Mouse (Mus musculus) ES-E14 (cell line): ENCODE measurements around the gene Stox1. TPM values are rescaled to one million over a fixed set of nuclear protein-coding genes. Genes with fewer than 3 reads are reported as not detected.

Source experiments
- DNase-seq: peaks from one replicate; pipeline ENCODE4 v3.0.0-alpha.2; 2013; ENCODE audit warnings: low read depth, low spot score
- H3K27ac ChIP-seq: 2 replicates; pipeline ENCODE4 v1.5.1; 2012; ENCODE audit warnings: low read depth, mild to moderate bottlenecking, low read length, moderate library complexity, mixed read lengths; ENCODE audit not compliant: poor library complexity, insufficient read depth, severe bottlenecking
- H3K36me3 ChIP-seq: 2 replicates; pipeline ENCODE4 v1.6.1; 2012; ENCODE audit warnings: mild to moderate bottlenecking, low read length, moderate library complexity, mixed read lengths; ENCODE audit not compliant: control insufficient read depth, poor library complexity, insufficient read depth, severe bottlenecking
- H3K4me1 ChIP-seq, 2 experiments: fragments of 150-350 bp in 1 of 2; sonication (generic) in 1 of 2; 2 replicates each; pipeline ENCODE4 v1.6.1; 2012; ENCODE audit warnings: low read length in 2 of 2, mild to moderate bottlenecking in 1 of 2, mixed read lengths in 1 of 2; ENCODE audit not compliant: control insufficient read depth in 2 of 2, insufficient read depth in 2 of 2, poor library complexity in 1 of 2
- H3K4me3 ChIP-seq, 2 experiments: fragments of 150-350 bp in 1 of 2; sonication (generic) in 1 of 2; 2 replicates each; pipeline ENCODE4 v1.5.1; 2012; ENCODE audit warnings: low read length in 2 of 2, low read depth in 1 of 2, mild to moderate bottlenecking in 1 of 2, mixed read lengths in 1 of 2; ENCODE audit not compliant: insufficient read depth in 1 of 2, poor library complexity in 1 of 2, severe bottlenecking in 1 of 2
- H3K9ac ChIP-seq: 2 replicates; pipeline ENCODE4 v1.6.1; 2012; ENCODE audit warnings: low read depth, mild to moderate bottlenecking, low read length, mixed read lengths; ENCODE audit not compliant: poor library complexity, insufficient read depth, severe bottlenecking
- H3K9me3 ChIP-seq: fragments of 150-350 bp; sonication (generic); 2 replicates; pipeline ENCODE4 v1.6.1; 2012; ENCODE audit warnings: low read depth, mild to moderate bottlenecking, low read length; ENCODE audit not compliant: control insufficient read depth, insufficient read depth
- CHD2 ChIP-seq: IDR thresholded peaks from 2 replicates; pipeline ENCODE4 v1.6.1; 2014; ENCODE audit warnings: mild to moderate bottlenecking, low read depth, low read length, inconsistent platforms
- HCFC1 ChIP-seq: IDR thresholded peaks from 2 replicates; pipeline ENCODE4 v1.6.1; 2012; ENCODE audit warnings: low read length, inconsistent platforms, borderline replicate concordance; ENCODE audit not compliant: insufficient read depth
- MAFK ChIP-seq: IDR thresholded peaks from 2 replicates; pipeline ENCODE4 v1.6.1; 2014; ENCODE audit warnings: mild to moderate bottlenecking, low read depth, low read length, inconsistent platforms; ENCODE audit not compliant: insufficient read depth
- ZC3H11A ChIP-seq: IDR thresholded peaks from 2 replicates; pipeline ENCODE4 v1.6.1; 2012; ENCODE audit warnings: low read depth, mild to moderate bottlenecking, inconsistent platforms, low read length, borderline replicate concordance
- ZNF384 ChIP-seq: IDR thresholded peaks from 2 replicates; pipeline ENCODE4 v1.6.1; 2012; ENCODE audit warnings: low read depth, low read length, inconsistent platforms
- in situ Hi-C, 2 experiments: fragments of 600-800 bp; cut with MboI; formaldehyde crosslinking; loops; one replicate each; pipeline ENCODE4 v1.15.1; 2025; ENCODE audit warnings: low sequenced_read_pairs in 2 of 2, inconsistent platforms in 1 of 2; ENCODE audit not compliant: unreplicated experiment in 2 of 2
- total RNA-seq: library from RNA; depleted of rRNA; stranded (reverse); fragments of 300-350 nt; gene quantifications from 2 replicates; pipeline ENCODE4 v1.2.3, GENCODE M21; 2012

Stox1 gene
- total RNA-seq, 1 experiment, result 0.76 TPM

DNA sequence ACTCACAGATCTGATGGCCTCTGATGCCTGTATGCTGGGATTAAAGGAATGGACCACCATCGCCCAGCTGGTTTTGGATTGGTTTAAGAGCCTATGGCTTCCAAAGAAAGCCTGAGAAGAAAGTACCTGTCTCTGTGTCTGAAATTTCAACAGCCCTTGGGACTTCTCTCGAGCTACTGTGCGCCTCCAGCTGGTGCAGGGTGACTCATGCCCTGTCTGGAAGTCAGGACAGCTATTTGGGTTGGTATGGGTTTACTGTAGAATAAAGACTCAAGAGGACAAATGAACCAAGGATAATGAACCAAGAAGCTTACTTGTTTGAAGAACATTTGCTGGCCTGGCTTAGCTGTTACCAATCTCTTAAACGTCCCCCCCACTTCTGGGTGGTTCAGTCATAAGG is 22.3 kb downstream of the Stox1 start:
- Histone ChIP-seq H3K27ac (no peak overlapping the region), H3K4me3 (no peak overlapping the region), H3K9me3 (no peaks in the 10 kb centered on the region), H3K36me3 (no peaks in the 10 kb centered on the region), H3K9ac (no peak overlapping the region), H3K4me1 (no peaks in the 10 kb centered on the region)
- no peak for DNase-seq
- no peak for TF ChIP-seq ZC3H11A
- no peak for TF ChIP-seq CHD2
- no peak for TF ChIP-seq MAFK
- TF ChIP-seq HCFC1, result no peak
- TF ChIP-seq ZNF384, result no peak
- in situ Hi-C loops, result no loop called here

DNA sequence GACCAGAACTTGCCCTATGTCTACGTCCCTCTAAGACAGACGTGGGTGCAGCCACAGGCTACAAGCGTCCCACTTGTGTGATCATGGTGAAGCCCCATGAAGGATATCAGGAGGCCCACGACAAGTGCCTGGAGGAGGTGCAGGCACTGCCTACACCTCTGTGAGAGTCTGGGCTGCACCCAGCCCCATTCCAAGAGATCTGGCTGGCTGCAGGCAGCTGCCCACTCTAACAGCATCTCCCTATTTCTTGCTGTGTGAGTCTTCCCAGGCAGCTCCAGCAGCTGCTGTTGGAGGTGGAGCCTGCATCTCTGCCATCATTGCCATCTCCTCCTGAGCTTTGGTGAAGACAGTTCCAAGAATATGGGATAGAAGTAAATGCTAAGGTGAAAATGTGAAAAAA is 23.5 kb downstream of the Stox1 start:
- no peak for DNase-seq
- in situ Hi-C loops, result no loop called here
- no peak for TF ChIP-seq HCFC1
- no peak for TF ChIP-seq CHD2
- no peak for TF ChIP-seq ZNF384
- no peak for TF ChIP-seq ZC3H11A
- TF ChIP-seq MAFK, result no peak
- Histone ChIP-seq H3K9ac (no peak overlapping the region), H3K9me3 (no peaks in the 10 kb centered on the region), H3K36me3 (no peaks in the 10 kb centered on the region), H3K4me3 (no peak overlapping the region), H3K4me1 (no peaks in the 10 kb centered on the region), H3K27ac (no peak overlapping the region)

DNA sequence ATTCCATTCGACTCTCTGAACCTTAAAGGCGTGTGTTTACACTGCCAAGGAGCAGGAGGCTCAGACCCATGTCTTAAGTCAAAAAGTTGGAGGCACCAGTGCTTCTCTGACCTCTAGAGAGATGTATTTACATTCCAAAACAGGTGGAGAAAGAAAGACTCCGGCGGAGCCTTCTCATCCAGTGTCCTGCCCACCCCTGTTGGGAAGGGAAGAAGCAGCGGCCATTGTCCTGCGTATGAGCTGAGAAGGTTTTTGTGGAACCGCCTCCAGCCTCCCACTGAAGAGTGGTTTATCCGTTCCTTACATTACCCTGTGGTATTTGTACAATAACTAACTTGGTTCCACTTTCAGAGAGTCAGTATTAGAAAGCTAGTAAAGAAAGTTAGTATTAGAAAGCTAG is 33.2 kb downstream of the Stox1 start:
- no peak for DNase-seq
- H3K4me3 ChIP-seq, result no peak overlapping the region
- no peaks in the 10 kb centered on the region for H3K36me3 ChIP-seq
- H3K27ac ChIP-seq, result peak overlapping the region; percentile 6; the same call in 1 of the 2 replicates
- TF ChIP-seq ZNF384, result no peak
- TF ChIP-seq CHD2, result no peak
- no peak for TF ChIP-seq ZC3H11A
- no peak for TF ChIP-seq HCFC1
- TF ChIP-seq MAFK, result no peak
- no peak overlapping the region for H3K9ac ChIP-seq
- in situ Hi-C loops, result no loop called here
- peaks cover 0 to 4% of the 10 kb centered on the region in 2 experiments; a peak in 3 of 4 replicates for H3K4me1 ChIP-seq
- no peaks in the 10 kb centered on the region for H3K9me3 ChIP-seq

DNA sequence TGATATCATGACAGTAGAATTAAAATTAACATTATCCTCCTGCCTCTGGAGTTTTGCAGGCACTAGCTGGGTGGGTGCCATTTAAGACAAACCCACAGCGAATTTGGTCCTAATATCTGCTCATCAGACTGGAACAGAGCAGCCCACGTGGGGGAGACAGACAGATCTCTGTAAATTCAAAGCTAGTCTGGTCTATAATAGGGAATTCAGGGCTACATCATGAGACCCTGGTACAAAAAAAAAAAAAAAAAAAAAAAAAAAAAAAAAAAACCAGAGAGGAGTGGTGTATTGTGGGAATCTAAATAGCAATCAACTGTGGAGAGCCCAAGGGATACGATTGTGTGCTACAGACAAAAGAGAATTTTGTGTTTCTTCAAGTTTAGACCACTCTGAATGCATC is 33.7 kb downstream of the Stox1 start:
- H3K27ac ChIP-seq, result no peak overlapping the region; the same call in 1 of the 2 replicates
- H3K4me1 ChIP-seq, result peaks cover 0 to 4% of the 10 kb centered on the region in 2 experiments; a peak in 3 of 4 replicates
- H3K36me3 ChIP-seq, result no peaks in the 10 kb centered on the region
- in situ Hi-C loops, result no loop called here
- no peak for TF ChIP-seq HCFC1
- peak; percentile 93 for TF ChIP-seq ZNF384
- no peak overlapping the region for H3K9ac ChIP-seq
- H3K9me3 ChIP-seq, result no peaks in the 10 kb centered on the region
- no peak for DNase-seq
- H3K4me3 ChIP-seq, result no peak overlapping the region

- no peak overlapping the region for H3K27ac ChIP-seq
- H3K36me3 ChIP-seq, result no peaks in the 10 kb centered on the region
- no peak for DNase-seq
- no peak overlapping the region for H3K9ac ChIP-seq
- H3K4me1 ChIP-seq, result peaks cover 0 to 4% of the 10 kb centered on the region in 2 experiments; a peak in 1 of 4 replicates
- no peaks in the 10 kb centered on the region for H3K9me3 ChIP-seq
- no peak overlapping the region for H3K4me3 ChIP-seq
- in situ Hi-C loops, result no loop called here
- TF ChIP-seq ZNF384, result no peak
- TF ChIP-seq HCFC1, result no peak
- TF ChIP-seq CHD2, result no peak
- no peak for TF ChIP-seq MAFK
- no peak for TF ChIP-seq ZC3H11A
Observed at GRCm38 (mm10) chr10:62687032-62687674, 38.8 kb downstream of the Stox1 start.
